Mouse (Mus musculus) limb, embryonic 13.5 days (tissue): ENCODE measurements around the gene Abhd12. TPM values are rescaled to one million over a fixed set of nuclear protein-coding genes. Genes with fewer than 3 reads are reported as not detected.

ENCODE experiments used
- ATAC-seq: fragments of 200-750 bp; cut with Nextera tagmentation; 2 replicates; pipeline ENCODE4 v1.8.0; 2017; ENCODE audit warnings: low read depth, moderate number of reproducible peaks, moderate TSS enrichment; ENCODE audit not compliant: low FRiP score
- H3K27ac ChIP-seq: fragments of 300-500 bp; sonication (generic); 2 replicates; pipeline ENCODE4 v1.5.1; 2015; ENCODE audit warnings: inconsistent platforms, mild to moderate bottlenecking, moderate library complexity
- H3K27me3 ChIP-seq: fragments of 300-500 bp; sonication (generic); 2 replicates; pipeline ENCODE4 v1.6.1; 2015; ENCODE audit warnings: mild to moderate bottlenecking, inconsistent platforms
- H3K36me3 ChIP-seq: fragments of 300-500 bp; sonication (generic); 2 replicates; pipeline ENCODE4 v1.6.1; 2015; ENCODE audit warnings: inconsistent platforms, mild to moderate bottlenecking, moderate library complexity
- H3K4me1 ChIP-seq: fragments of 300-500 bp; sonication (generic); 2 replicates; pipeline ENCODE4 v1.6.1; 2015; ENCODE audit warnings: inconsistent platforms
- H3K4me2 ChIP-seq: fragments of 300-500 bp; sonication (generic); replicated peaks from 2 replicates; pipeline ENCODE4 v1.6.1; 2015; ENCODE audit warnings: inconsistent platforms, mild to moderate bottlenecking, moderate library complexity
- H3K4me3 ChIP-seq: fragments of 300-500 bp; sonication (generic); 2 replicates; pipeline ENCODE4 v1.5.1; 2015; ENCODE audit warnings: moderate library complexity, mild to moderate bottlenecking, inconsistent platforms
- H3K9ac ChIP-seq: fragments of 300-500 bp; sonication (generic); 2 replicates; pipeline ENCODE4 v1.6.1; 2015; ENCODE audit warnings: mild to moderate bottlenecking, inconsistent platforms
- H3K9me3 ChIP-seq: fragments of 300-500 bp; sonication (generic); 2 replicates; pipeline ENCODE4 v1.6.1; 2016; ENCODE audit warnings: inconsistent platforms
- WGBS: fragments of 180-500 bp; shearing (Covaris S2); methylation state at CpG from one replicate; pipeline ENCODE4 v1.1.7; 2015; 5-methylcytosine and 5-hydroxymethylcytosine counted together
- polyA plus RNA-seq: library from polyadenylated mRNA; unstranded; fragments of >200 nt; fragmentation: Nextera tagmentation; extraction: Ambion mirVana; gene quantifications from 2 replicates; pipeline ENCODE4 v1.2.1, GENCODE M21; 2015

The Abhd12 gene
- polyA plus RNA-seq, 1 experiment from 2014 or later, result 68.1 TPM

DNA sequence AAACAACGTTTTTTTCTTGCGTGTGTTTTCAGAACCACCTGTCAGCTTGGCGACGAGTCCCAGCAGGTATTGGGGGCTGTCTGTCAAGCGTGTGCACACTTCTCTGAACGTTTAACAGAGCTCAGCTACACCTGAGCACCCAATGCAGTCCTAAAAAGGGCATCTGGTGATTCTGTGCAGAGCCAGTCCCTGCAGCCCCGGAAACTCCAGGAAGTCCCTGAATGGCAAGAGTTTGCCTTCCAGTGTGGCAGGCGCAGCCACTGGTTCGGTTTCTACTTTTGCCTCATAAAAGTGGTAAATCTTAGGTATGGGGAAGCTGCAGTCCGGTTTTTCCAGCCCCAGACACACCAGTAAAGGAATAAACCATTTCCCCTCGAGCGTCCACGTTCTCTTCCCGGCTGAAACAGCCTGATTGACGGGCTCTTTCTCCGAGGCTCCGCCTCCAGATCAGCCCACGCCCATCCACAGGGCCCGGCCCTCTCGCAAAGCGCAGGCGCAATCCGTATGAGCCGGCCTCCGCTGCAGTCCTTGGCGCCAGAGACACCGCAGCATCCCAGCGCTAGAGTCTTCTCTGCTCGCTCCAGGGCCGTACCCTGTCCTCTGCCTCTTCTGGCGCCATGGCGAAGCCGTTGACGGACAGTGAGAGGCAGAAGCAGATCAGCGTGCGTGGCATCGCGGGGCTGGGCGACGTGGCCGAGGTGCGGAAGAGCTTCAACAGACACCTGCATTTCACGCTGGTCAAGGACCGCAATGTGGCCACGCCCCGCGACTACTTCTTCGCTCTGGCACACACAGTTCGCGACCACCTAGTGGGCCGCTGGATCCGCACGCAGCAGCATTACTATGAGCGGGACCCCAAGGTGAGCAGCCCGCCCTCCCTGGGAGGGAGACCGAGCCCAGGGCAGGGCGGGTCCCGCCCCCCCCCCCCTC, 118.0 kb downstream of the Abhd12 start, which contains the start of gene Pygb:
Gene Pygb (plus strand): TSS at position 485 of the 930 bp plus-strand sequence.
- Histone ChIP-seq H3K4me2 (peak within 1 kb of the TSS; percentile 83), H3K4me1 (peaks cover 36% of the 10 kb centered on the region), H3K36me3 (peaks cover 3% of the 10 kb centered on the region; the same call in 1 of the 2 replicates), H3K9ac (peak within 1 kb of the TSS; percentile 75), H3K4me3 (peak within 1 kb of the TSS; percentile 85), H3K27me3 (no peaks in the 10 kb centered on the region), H3K27ac (peak within 1 kb of the TSS; percentile 48; the same call in 1 of the 2 replicates), H3K9me3 (no peaks in the 10 kb centered on the region)
- WGBS, result 2% methylated on average over 57 of the region's 58 CpGs
- ATAC-seq, result peak; percentile 96

DNA sequence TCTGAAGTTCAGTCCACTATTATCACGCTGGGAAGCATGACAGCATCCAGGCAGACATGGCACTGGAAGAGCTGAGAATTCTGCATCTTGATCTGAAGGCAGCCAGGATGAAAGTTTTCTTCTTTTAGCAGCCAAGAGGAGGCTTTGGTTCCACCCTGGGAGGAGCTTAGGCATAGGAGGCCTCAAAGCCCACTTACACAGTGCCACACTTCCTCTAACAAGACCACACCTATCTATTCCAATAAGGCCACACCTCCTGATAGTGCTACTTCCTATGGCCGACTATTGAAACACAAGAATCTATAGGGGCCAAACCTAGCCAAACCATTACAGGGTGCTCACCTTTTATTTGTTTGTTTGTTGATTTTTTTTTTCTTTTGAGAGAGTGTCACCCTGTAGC, 121.7 kb downstream of the Abhd12 start:
- Histone ChIP-seq H3K9me3 (no peaks in the 10 kb centered on the region), H3K27me3 (no peaks in the 10 kb centered on the region), H3K36me3 (no peaks in the 10 kb centered on the region), H3K4me3 (no peak overlapping the region), H3K9ac (no peak overlapping the region), H3K27ac (no peak overlapping the region), H3K4me2 (no peak overlapping the region), H3K4me1 (peaks cover 25% of the 10 kb centered on the region)
- ATAC-seq, result no peak
- 83% methylated on average over 2 of the region's 2 CpGs for WGBS

Other genes starting within 250 kb of the Abhd12 start
- gene Acss1, start 236.2 kb downstream of the Abhd12 start, polyA plus RNA-seq, result 4.1 and 4.5 TPM in 2 replicates
- 0.04 TPM in 1 of 2 replicates, not detected in the other for gene Vsx1, start 215.4 kb downstream of the Abhd12 start, polyA plus RNA-seq
- 29.3 and 29.9 TPM in 2 replicates for gene Entpd6, start 155.7 kb downstream of the Abhd12 start, polyA plus RNA-seq
- gene Pygb, start 118.0 kb downstream of the Abhd12 start, polyA plus RNA-seq, result 95.7 and 107 TPM in 2 replicates
- gene Gins1, start 659 bp upstream of the Abhd12 start, polyA plus RNA-seq, result 49.7 and 55.3 TPM in 2 replicates
- gene Ninl, start 134.6 kb upstream of the Abhd12 start, polyA plus RNA-seq, result 8.6 and 9.8 TPM in 2 replicates
- 49.4 and 51.4 TPM in 2 replicates for gene Nanp, start 134.7 kb upstream of the Abhd12 start, polyA plus RNA-seq
- not detected in 2 replicates for gene Gm14151, start 187.6 kb upstream of the Abhd12 start, polyA plus RNA-seq
- gene Gm14147, start 193.5 kb upstream of the Abhd12 start, polyA plus RNA-seq, result not detected in 2 replicates